Mouse (Mus musculus) liver, embryonic 14.5 days (tissue): ENCODE data around the gene Deaf1.

Source experiments
- CTCF ChIP-seq: IDR thresholded peaks from 2 replicates; pipeline ENCODE4 v1.5.1; 2016; ENCODE audit warnings: antibody characterized with exemption, low read depth, control low read depth
- EP300 ChIP-seq: IDR thresholded peaks from 2 replicates; pipeline ENCODE4 v1.6.1; 2016; ENCODE audit warnings: antibody characterized with exemption, low read depth

DNA sequence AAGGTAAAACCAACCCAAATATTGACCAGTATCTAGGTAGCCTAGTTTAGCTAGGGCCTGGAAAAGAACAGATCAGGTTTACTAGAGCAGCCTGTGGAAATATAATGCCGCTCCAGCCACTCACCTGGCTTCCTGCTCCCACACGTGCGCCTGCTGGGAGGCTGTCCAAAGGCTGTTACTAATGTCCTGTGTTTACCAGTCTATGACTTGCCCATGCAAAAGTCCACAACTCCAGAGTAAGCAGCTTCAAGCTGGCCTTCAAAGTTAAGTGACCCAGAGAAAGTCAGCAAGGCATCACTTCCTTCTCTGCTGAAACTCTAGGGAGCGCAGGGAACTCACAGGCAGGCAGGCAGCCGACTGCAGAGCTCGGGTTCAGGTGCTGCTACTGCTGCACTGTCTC lies 4.5 kb upstream of the Deaf1 start:
- TF ChIP-seq CTCF (no peak), EP300 (no peak)
